Mouse (Mus musculus): ENCODE measurements around the gene Acy3. TPM values are rescaled to one million over a fixed set of nuclear protein-coding genes. Genes with fewer than 3 reads are reported as not detected.
A peak's percentile ranks its signal among the peaks of the same experiment; 100 is the strongest.
"Not testable (repeated sequence)": the region's sequence is repeated elsewhere in the genome, so short reads cannot be mapped to it uniquely, and the experiment has no call there.

The Acy3 gene
- polyA plus RNA-seq, 1 experiment from 2014 or later, result 1.3 TPM

- Histone ChIP-seq H3K9me3 (no peaks in the 10 kb centered on the region), H3K4me1 (peaks cover 13% of the 10 kb centered on the region), H3K4me2 (replicated peaks) (no peak overlapping the region), H3K9ac (replicated peaks) (no peak overlapping the region), H3K27ac (replicated peaks) (no peak overlapping the region), H3K27me3 (no peaks in the 10 kb centered on the region), H3K4me3 (no peak overlapping the region), H3K36me3 (no peaks in the 10 kb centered on the region)
- ATAC-seq (ENCODE audit: low FRiP score, low read depth), result no peak
- WGBS, result 79% methylated on average over 3 of the region's 3 CpGs
Measured at GRCm38 (mm10) chr19:4033298-4033697, 46.9 kb downstream of the Acy3 start.

GRCm38 (mm10) chr19:4033742-4034141 lies 47.4 kb downstream of the Acy3 start:
- no peak overlapping the region for H3K27ac ChIP-seq (replicated peaks)
- no peaks in the 10 kb centered on the region for H3K27me3 ChIP-seq
- no peak overlapping the region for H3K4me2 ChIP-seq (replicated peaks)
- 54% methylated on average over 5 of the region's 5 CpGs for WGBS
- H3K4me3 ChIP-seq, result no peak overlapping the region
- no peak for ATAC-seq (ENCODE audit: low FRiP score, low read depth)
- H3K9ac ChIP-seq (replicated peaks), result no peak overlapping the region
- H3K4me1 ChIP-seq, result peaks cover 14% of the 10 kb centered on the region
- H3K36me3 ChIP-seq, result no peaks in the 10 kb centered on the region
- no peaks in the 10 kb centered on the region for H3K9me3 ChIP-seq

DNA sequence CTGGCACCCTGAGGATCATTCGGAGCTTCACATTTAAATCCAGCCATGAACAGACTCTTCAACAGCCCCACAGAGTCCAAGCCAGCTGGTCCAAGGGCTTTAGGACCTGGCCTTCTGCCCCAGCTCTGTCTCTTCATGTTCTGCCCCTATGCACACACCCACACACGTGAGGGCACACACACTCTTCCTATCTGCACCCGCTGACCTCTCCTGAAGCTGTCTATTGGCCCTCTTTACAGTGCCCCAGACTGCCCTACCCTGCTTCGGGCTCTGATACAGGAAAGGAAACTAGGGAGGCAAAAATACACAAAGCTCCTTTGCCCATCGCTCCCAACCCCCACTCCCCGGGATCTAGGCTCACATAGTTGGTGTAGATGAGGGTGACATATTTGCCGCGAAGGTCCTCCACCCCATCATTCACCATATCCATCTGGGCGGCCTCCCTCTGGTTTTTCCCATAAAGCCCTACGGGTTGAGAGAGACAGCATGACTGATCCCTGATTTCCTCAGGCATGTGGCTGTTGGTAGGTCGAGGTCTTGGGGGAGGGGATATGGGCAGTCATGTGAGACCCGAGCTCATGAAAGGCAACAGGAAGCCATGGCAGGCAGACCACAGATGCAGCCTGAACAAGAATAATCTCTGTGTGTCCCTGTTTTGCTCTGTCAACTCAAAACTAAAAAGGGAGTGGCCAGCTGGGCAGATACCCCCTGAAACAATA lies 50.1 kb downstream of the Acy3 start:
- no peaks in the 10 kb centered on the region for H3K9me3 ChIP-seq
- H3K27me3 ChIP-seq, result no peaks in the 10 kb centered on the region
- H3K27ac ChIP-seq (replicated peaks), result no peak overlapping the region
- 78% methylated on average over 12 of the region's 12 CpGs for WGBS
- peak overlapping the region; percentile 22; the same call in 1 of the 2 replicates for H3K4me2 ChIP-seq (replicated peaks)
- ATAC-seq (ENCODE audit: low FRiP score, low read depth), result no peak
- no peak overlapping the region for H3K9ac ChIP-seq (replicated peaks)
- H3K36me3 ChIP-seq, result no peaks in the 10 kb centered on the region
- no peak overlapping the region for H3K4me3 ChIP-seq
- H3K4me1 ChIP-seq, result peaks cover 14% of the 10 kb centered on the region

- peak overlapping the region; percentile 58; the same call in 1 of the 2 replicates for H3K27ac ChIP-seq (replicated peaks)
- not testable (repeated sequence) for ATAC-seq (ENCODE audit: low FRiP score, low read depth); H3K36me3 ChIP-seq; H3K27me3 ChIP-seq; H3K9me3 ChIP-seq
- peak overlapping the region; percentile 68 for H3K9ac ChIP-seq (replicated peaks)
- WGBS, result 30% methylated on average over 6 of the region's 8 CpGs
- peaks cover 14% of the 10 kb centered on the region for H3K4me1 ChIP-seq
- peak overlapping the region; percentile 65 for H3K4me3 ChIP-seq
- H3K4me2 ChIP-seq (replicated peaks), result peak overlapping the region; percentile 76
Measured at GRCm38 (mm10) chr19:4037154-4037787, 50.9 kb downstream of the Acy3 start.

DNA sequence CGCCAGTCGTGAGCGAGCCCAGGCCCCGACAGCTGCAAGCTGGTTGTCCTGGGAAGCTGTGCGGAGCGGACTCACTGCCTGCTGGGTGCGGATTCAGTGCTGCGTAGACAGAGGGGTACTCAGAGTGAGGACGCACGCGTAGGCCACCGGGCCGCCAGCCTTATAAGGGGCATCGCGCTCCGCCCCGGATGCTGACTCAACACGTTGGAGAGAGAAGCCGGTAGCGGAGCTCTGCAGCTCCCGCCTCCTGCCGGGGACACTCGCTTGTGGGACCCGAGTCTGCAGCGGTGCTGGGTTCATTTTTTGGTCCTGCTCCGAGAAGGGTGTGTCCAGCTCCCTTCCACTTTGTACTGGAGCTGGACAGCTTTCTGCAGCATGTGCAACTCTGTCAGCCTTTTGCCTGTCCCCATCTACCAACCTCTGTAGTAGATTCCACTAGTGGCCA lies 51.4 kb downstream of the Acy3 start, which contains the start of gene Gstp1:
Gstp1 (minus strand) TSS at position 198 of the 445 bp plus-strand sequence.
- ATAC-seq (ENCODE audit: low FRiP score, low read depth), result peak; percentile 80
- Histone ChIP-seq H3K27ac (replicated peaks) (peak within 1 kb of the TSS; percentile 58; the same call in 1 of the 2 replicates), H3K4me3 (peak within 1 kb of the TSS; percentile 65), H3K27me3 (peaks cover 8% of the 10 kb centered on the region; the same call in 1 of the 2 replicates), H3K9me3 (no peaks in the 10 kb centered on the region), H3K9ac (replicated peaks) (peak within 1 kb of the TSS; percentile 68), H3K36me3 (no peaks in the 10 kb centered on the region), H3K4me1 (peaks cover 14% of the 10 kb centered on the region), H3K4me2 (replicated peaks) (peak within 1 kb of the TSS; percentile 76)
- under 1% methylated on average over 23 of the region's 26 CpGs for WGBS

Other genes with a start within 250 kb of the Acy3 start
- gene Kmt5b, start 219.1 kb upstream of the Acy3 start, polyA plus RNA-seq (2016; fragmentation: Nextera tagmentation; extraction: Ambion mirVana), result 61.3 and 65.9 TPM in 2 replicates
- 69.1 and 73.9 TPM in 2 replicates for gene Chka, start 134.8 kb upstream of the Acy3 start, polyA plus RNA-seq (2016; fragmentation: Nextera tagmentation; extraction: Ambion mirVana)
- gene Tcirg1, start 79.4 kb upstream of the Acy3 start, polyA plus RNA-seq (2016; fragmentation: Nextera tagmentation; extraction: Ambion mirVana), result 16.3 and 18.7 TPM in 2 replicates
- gene Ndufs8, start 73.8 kb upstream of the Acy3 start, polyA plus RNA-seq (2016; fragmentation: Nextera tagmentation; extraction: Ambion mirVana), result 193 and 210 TPM in 2 replicates
- gene Aldh3b1, start 56.8 kb upstream of the Acy3 start, polyA plus RNA-seq (2016; fragmentation: Nextera tagmentation; extraction: Ambion mirVana), result 0.83 and 0.96 TPM in 2 replicates
- 8.5 and 10.4 TPM in 2 replicates for gene Unc93b1, start 51.4 kb upstream of the Acy3 start, polyA plus RNA-seq (2016; fragmentation: Nextera tagmentation; extraction: Ambion mirVana)
- not detected in 2 replicates for gene Aldh3b3, start 27.9 kb upstream of the Acy3 start, polyA plus RNA-seq (2016; fragmentation: Nextera tagmentation; extraction: Ambion mirVana)
- 0.62 and 1.0 TPM in 2 replicates for gene Aldh3b2, start 14.2 kb upstream of the Acy3 start, polyA plus RNA-seq (2016; fragmentation: Nextera tagmentation; extraction: Ambion mirVana)
- not detected in 2 replicates for gene Tbx10, start 6.2 kb downstream of the Acy3 start, polyA plus RNA-seq (2016; fragmentation: Nextera tagmentation; extraction: Ambion mirVana)
- gene Nudt8, start 14.0 kb downstream of the Acy3 start, polyA plus RNA-seq (2016; fragmentation: Nextera tagmentation; extraction: Ambion mirVana), result 15.6 and 17.6 TPM in 2 replicates
- gene Gm49405, start 14.1 kb downstream of the Acy3 start, polyA plus RNA-seq (2016; fragmentation: Nextera tagmentation; extraction: Ambion mirVana), result 3.5 and 4.5 TPM in 2 replicates
- 3.6 and 5.2 TPM in 2 replicates for gene Doc2g, start 16.7 kb downstream of the Acy3 start, polyA plus RNA-seq (2016; fragmentation: Nextera tagmentation; extraction: Ambion mirVana)
- 181 and 188 TPM in 2 replicates for gene Ndufv1, start 26.2 kb downstream of the Acy3 start, polyA plus RNA-seq (2016; fragmentation: Nextera tagmentation; extraction: Ambion mirVana)
- 323 and 328 TPM in 2 replicates for gene Gstp1, start 51.4 kb downstream of the Acy3 start, polyA plus RNA-seq (2016; fragmentation: Nextera tagmentation; extraction: Ambion mirVana)
- 1.6 and 2.4 TPM in 2 replicates for gene Gstp2, start 59.5 kb downstream of the Acy3 start, polyA plus RNA-seq (2016; fragmentation: Nextera tagmentation; extraction: Ambion mirVana)
- not detected in 2 replicates for gene Gstp3, start 73.0 kb downstream of the Acy3 start, polyA plus RNA-seq (2016; fragmentation: Nextera tagmentation; extraction: Ambion mirVana)
- gene Cabp2, start 95.0 kb downstream of the Acy3 start, polyA plus RNA-seq (2016; fragmentation: Nextera tagmentation; extraction: Ambion mirVana), result not detected in 2 replicates
- gene Cdk2ap2, start 110.6 kb downstream of the Acy3 start, polyA plus RNA-seq (2016; fragmentation: Nextera tagmentation; extraction: Ambion mirVana), result 66.7 and 68.0 TPM in 2 replicates
- gene Pitpnm1, start 113.4 kb downstream of the Acy3 start, polyA plus RNA-seq (2016; fragmentation: Nextera tagmentation; extraction: Ambion mirVana), result 27.2 and 29.0 TPM in 2 replicates
- gene Aip, start 139.3 kb downstream of the Acy3 start, polyA plus RNA-seq (2016; fragmentation: Nextera tagmentation; extraction: Ambion mirVana), result 59.5 and 63.6 TPM in 2 replicates
- gene Gpr152, start 153.2 kb downstream of the Acy3 start, polyA plus RNA-seq (2016; fragmentation: Nextera tagmentation; extraction: Ambion mirVana), result not detected in 2 replicates
- 0.12 and 0.14 TPM in 2 replicates for gene Cabp4, start 157.5 kb downstream of the Acy3 start, polyA plus RNA-seq (2016; fragmentation: Nextera tagmentation; extraction: Ambion mirVana)
- gene Coro1b, start 162.0 kb downstream of the Acy3 start, polyA plus RNA-seq (2016; fragmentation: Nextera tagmentation; extraction: Ambion mirVana), result 121 and 133 TPM in 2 replicates
- 0.42 and 0.71 TPM in 2 replicates for gene Ptprcap, start 167.0 kb downstream of the Acy3 start, polyA plus RNA-seq (2016; fragmentation: Nextera tagmentation; extraction: Ambion mirVana)
- 62.8 and 63.3 TPM in 2 replicates for gene Rps6kb2, start 176.8 kb downstream of the Acy3 start, polyA plus RNA-seq (2016; fragmentation: Nextera tagmentation; extraction: Ambion mirVana)
- 3.8 and 4.2 TPM in 2 replicates for gene Carns1, start 188.9 kb downstream of the Acy3 start, polyA plus RNA-seq (2016; fragmentation: Nextera tagmentation; extraction: Ambion mirVana)
- gene Tbc1d10c, start 204.7 kb downstream of the Acy3 start, polyA plus RNA-seq (2016; fragmentation: Nextera tagmentation; extraction: Ambion mirVana), result 0.73 and 0.86 TPM in 2 replicates
- 709 and 733 TPM in 2 replicates for gene Ppp1ca, start 205.5 kb downstream of the Acy3 start, polyA plus RNA-seq (2016; fragmentation: Nextera tagmentation; extraction: Ambion mirVana)
- 35.0 and 41.5 TPM in 2 replicates for gene Rad9a, start 215.1 kb downstream of the Acy3 start, polyA plus RNA-seq (2016; fragmentation: Nextera tagmentation; extraction: Ambion mirVana)
- gene Clcf1, start 227.7 kb downstream of the Acy3 start, polyA plus RNA-seq (2016; fragmentation: Nextera tagmentation; extraction: Ambion mirVana), result 0.48 and 0.94 TPM in 2 replicates
- not detected in 2 replicates for gene AC109138.7, start 227.8 kb downstream of the Acy3 start, polyA plus RNA-seq (2016; fragmentation: Nextera tagmentation; extraction: Ambion mirVana)
- 15.2 and 16.1 TPM in 2 replicates for gene Pold4, start 245.3 kb downstream of the Acy3 start, polyA plus RNA-seq (2016; fragmentation: Nextera tagmentation; extraction: Ambion mirVana)

Measured in midbrain, embryonic 12.5 days (tissue).